Mouse (Mus musculus) monocyte, adult 5-6 weeks (primary cell): ENCODE measurements around the gene Arhgef17. TPM values are rescaled to one million over a fixed set of nuclear protein-coding genes. Genes with fewer than 3 reads are reported as not detected.

Experiments
- ATAC-seq: fragments of 153-309, 156-312 bp; replicated peaks from 2 replicates; pipeline ENCODE4 v1.8.0; 2017; ENCODE audit warnings: mild to moderate bottlenecking; ENCODE audit not compliant: low TSS enrichment, insufficient number of reproducible peaks, severe bottlenecking, poor library complexity, low FRiP score
- total RNA-seq: library from RNA; stranded (forward); fragments of 200-1000, 200-491, 200-594 nt; gene quantifications from 3 replicates; pipeline ENCODE4 v1.2.3, GENCODE M21; 2017

Gene Arhgef17
- total RNA-seq, 1 experiment from 2014 or later, result 0.29 TPM

DNA sequence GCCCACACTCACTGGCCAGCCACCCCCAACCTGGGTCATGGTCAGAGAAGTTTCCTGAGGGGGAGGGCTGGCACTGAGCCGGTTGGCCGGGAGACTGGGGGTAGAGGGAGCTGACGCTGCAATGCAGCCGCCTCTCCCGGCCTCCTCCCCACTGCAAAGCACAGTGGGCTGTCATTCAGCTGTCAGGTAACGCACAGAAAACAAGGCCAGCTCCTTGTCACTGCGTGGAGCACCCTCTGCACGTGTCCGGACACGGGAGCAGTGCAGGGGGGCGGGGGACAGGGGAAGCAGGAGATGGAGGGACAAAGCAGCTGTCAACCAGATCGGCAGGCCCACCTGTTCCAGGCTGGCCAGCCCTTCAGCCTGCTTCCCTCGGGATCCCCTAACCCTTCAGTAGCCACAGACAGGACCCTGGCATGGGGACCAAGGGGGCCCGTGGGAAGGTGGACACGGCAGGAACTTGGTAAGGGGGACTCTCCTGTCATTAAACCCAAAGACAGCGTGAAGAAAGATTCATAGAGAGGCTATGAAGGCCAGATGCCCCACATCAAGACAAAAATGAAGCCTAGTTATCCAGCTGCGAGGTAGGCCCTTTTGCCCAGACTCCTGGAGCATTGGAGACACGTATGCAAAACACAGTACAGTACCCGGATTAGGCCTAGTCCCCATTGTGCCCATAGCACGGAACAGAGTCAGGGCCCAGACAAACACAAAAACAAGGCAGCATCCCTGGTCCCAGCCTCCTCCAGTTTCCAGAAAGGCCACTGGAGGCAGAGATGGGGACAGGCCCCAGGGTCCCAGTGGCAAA, 38.5 kb downstream of the Arhgef17 start:
- ATAC-seq, result no peak

DNA sequence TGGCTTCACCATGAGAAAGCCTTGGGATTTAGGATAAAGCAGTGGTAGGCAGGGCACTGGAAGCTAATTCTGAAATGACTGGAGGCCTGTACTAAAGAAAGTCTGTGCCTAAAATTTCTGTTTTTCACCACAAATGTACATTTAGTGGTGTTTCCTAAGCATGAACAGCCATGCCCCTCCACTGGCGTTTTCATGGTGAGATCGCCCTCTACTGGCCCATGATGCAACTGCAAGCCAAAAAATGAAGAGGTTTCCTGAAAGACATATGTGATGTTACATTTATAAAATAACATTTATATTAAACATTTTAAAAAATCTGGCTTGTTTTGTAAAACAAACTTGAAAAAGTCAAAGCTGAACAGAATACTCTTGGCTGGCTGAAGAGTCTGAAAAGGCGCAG, 45.4 kb downstream of the Arhgef17 start:
- no peak for ATAC-seq

DNA sequence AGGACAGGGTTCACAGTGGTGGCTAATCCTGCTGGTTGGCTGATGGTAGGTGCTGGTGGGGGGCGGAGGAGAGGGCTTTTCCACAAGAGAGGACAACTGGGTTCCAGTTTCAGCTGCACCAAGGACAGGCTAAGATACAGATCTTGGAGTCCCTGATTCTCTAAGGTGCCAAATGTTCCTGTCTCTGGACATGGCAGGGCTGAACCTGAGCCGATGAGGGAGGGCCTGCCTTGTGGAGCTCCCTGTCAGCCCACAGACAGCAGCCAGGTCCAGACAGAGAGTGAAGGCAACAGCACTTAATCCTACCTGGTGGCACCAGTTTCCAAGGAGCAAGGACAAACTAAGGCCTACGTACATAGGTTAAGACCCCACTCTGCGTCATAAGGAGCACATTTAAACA, 47.4 kb downstream of the Arhgef17 start:
- no peak for ATAC-seq

DNA sequence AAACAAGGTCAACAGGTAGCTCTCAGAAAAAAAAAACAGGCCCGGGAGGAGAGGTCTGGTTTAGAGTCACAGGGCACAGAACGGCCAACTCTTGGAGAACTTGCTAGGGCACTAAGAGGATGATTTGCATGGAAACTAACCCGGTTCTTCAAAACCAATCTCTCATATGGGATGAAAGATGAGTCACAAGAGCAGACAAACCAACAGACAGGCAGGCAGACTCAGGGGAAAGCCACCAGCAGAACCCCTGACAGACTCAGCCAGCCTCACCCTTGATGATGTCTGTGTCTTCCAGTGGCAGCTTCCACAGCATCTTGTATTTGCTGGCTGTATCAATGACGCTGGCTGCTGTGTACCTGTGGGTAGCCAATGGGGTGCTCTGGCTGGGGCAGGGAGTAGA, 50.0 kb downstream of the Arhgef17 start:
- ATAC-seq, result no peak

DNA sequence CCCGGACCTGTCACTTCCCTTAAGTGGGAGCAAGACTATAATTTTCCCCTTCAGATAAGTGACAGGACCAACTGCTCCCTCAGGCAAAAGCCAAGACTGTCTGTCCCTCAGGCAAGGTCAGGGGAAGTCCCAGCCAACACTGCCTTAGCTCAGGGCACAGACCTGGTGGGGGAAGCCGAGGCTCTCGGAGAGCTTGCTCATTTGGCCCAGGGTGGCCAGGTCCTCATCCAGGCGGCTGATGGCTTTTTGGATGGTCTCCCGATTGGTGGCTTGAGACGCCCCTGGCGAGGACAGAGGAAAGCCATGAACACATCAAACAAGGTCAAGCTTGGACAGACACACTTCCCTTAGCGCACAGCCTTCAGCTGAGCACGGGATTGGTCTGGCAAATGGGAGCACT, 50.4 kb downstream of the Arhgef17 start:
- no peak for ATAC-seq

DNA sequence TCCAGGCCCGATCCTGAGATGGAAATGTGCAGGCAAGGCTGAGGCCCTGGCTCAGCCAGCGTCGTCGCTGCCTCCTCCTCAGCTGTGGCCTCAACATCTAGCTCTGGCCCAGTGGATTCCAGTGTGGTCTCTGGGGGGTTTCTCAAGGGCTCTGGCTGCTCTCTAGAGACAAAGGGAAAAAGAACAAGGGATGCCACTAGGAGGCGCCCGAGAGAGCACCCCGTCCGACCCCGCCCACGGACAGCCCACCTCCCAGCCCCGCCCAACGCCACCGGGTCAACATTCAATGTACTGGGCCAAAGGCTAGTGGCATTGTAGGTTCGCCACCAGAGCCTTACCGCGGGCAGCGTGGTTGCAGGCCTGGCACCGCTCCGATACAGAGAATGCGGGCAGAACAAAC, 52.3 kb downstream of the Arhgef17 start:
- peak; percentile 51; the same call in 1 of the 2 replicates for ATAC-seq

DNA sequence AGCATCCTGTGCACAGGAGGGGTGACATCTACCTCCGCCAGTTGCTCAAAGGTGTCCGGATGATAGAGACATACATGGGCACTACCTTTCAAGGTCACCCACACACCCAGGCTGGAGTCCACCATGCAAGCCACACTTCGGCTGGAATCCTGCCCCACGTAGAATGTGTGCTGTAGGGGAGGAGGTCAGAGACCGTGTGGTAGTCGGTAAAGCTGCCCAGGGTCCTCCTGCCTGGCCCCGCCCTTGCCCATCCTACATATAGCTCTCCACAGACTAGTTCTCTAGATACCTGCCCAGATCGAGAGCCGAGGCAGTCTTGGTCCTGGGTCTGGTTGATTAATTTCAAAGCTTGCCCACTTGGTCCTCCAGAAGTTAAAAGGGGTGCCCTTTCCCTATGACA, 55.1 kb downstream of the Arhgef17 start:
- ATAC-seq, result no peak

DNA sequence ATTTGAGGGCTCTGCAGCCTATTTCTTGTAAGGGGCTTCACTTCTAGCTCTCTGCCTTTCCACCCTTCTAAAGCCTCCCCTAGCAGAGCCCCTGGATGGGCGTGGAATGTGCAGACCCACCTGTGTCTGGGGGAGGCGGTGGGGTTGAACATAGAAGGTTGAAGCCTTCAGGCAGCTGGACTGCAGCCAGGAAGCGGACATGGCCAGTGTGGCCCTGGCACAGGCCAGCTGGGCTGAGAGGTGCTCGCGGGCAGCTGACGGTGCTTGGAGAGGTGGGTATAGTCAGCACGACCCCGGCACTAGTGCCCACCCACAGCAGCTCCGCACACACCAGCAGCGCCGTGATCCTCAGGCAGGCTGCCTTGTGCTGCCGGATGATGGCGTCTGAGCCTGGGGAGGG, 55.6 kb downstream of the Arhgef17 start:
- no peak for ATAC-seq

DNA sequence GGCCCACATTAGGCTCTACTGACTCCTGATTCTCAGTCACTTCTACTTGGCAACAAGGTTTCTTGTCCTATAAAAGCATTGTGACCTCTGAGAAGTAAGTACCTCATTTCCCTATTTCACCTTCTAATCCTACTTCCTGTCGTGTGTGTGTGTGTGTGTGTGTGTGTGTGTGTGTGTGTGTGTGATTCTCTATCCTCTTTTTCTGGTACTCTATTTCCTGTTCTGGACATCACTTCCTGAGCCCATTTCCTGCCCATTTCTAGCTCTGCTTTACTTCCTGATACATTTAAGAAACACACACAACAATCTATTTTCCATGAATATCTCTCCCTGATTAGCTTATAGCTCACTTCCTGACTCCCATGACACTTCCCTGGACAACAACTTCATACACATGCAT, 56.1 kb downstream of the Arhgef17 start:
- ATAC-seq, result no peak

DNA sequence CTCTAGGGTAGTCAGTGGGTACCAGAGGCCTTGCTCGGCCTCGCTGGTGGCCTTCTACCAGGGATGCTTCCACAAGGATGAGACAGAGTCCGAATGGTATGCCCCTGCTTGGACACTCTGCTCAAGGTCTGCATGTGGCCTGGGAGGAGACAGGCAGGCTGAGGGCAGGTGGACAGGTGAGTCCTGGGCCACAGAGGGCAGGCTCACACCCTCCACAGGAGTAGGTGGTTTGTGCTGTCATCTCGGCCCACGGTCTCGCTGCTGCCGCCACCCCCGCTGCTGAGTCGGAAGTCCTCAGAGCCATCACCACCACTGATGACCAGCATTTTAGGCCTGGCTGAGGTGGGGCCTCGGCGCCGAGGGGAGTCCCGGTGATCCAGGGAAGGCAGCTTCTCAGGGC, 58.7 kb downstream of the Arhgef17 start:
- no peak for ATAC-seq

DNA sequence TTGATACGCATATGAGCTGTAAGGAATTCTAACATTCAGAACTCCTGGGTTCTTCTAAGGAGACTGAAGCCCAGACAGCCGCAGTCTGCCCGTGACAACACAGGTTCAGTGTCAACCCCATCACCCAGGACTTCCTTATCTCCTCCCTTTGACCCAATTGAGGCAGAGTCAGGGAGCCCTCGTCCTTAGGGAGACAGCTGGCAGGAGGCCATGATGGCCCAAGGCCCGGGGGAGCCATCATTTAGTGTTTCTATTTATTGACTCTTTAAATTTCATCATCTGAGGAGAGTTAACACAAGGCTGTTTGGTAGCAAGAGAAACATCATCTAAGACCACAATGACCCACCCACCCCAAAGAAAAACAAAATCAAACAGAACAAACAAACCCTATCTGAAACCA, 60.0 kb downstream of the Arhgef17 start:
- ATAC-seq, result no peak

DNA sequence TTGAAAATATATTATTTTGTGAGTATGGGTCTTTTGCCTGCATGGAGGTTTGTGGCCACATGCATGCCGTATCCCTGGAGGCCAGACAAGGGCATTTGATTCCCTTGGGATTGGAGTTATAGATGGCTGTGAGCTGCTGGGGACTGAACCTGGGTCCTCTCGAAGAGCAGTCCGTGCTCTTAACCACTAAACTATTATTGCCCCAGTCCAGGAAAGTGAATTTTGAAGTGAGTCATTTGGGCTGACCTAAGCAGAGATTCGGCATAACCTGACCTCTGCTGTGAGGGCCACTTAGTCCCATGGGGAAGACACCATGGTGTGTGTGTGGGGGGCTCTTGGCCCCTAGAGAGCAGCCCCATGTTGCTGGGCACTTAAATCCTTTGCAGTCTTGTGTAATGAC, 60.6 kb downstream of the Arhgef17 start:
- ATAC-seq, result no peak

DNA sequence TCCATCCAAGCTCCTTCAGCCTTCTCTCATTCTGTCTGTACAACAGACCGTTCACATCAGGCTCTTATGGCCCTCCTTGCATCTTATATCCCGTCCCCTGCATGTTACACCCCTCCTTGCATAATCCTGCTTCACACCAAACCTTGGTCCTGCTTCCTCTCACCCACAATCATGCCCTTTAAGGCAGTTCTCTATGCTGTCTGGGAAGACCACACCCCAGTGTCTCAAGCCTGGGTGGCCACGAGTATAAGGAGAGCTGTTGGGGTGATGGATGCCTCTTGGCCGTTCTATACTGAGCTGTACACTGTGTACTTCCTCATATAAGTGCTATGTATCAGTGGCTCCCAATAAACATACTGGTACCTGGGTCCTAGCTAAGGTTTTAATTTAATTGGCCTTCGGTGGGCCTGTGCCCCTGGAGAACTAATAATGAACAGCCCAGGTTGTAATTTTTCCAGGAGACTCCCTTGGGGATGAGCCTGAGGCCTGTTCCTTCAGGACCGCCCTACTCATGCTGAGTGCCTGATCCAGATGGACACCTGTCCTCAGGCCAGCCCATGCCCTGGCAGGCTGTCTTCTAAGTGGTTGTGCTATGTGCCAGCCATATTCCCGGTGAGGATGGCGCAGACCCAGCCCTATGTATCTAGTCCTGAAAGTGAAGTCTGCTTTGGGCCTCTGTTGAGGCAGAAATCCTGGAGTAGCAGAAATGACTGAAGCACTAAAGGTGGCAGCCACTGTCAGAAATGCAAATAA, 61.9 kb downstream of the Arhgef17 start:
- peak; percentile 76 for ATAC-seq

DNA sequence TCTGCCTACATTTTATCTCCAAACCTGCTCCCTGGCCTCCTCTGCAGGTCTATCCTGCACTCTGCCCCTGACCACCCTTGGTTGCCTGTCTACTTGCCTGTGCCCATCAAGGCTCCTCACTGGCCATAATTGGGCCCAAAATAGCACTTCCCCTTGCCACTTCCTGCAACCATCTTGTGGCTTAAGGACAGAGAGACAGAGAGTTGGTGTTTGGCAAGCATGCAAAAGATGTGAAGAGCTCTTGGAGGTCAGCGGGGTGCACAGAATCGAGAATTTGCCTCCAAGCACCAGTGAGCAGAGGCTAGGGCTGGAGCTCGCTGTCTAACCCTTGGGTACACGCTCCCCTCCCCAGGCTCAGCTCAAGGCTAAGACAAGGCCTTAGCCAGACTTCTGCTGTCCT, 63.4 kb downstream of the Arhgef17 start:
- peak; percentile 70 for ATAC-seq

DNA sequence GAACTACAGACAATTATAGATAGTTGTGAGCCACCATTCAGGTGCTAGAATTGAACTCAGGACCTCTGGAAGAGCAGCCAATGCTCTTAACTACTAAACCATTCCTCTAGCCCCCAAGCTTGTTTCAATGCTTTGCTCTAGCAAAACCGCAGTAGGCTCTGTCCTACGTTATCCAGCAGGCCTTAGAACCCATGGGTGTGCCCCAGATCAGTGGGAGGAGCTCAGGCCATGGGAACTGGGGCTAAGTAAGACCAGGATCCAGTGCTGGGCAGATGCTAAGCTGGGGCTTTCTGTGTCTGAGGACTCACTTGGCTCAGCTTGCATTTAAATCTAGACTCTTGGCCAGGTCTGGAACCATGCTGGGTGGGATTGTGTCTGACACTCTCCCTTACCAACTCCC, 64.3 kb downstream of the Arhgef17 start:
- no peak for ATAC-seq

DNA sequence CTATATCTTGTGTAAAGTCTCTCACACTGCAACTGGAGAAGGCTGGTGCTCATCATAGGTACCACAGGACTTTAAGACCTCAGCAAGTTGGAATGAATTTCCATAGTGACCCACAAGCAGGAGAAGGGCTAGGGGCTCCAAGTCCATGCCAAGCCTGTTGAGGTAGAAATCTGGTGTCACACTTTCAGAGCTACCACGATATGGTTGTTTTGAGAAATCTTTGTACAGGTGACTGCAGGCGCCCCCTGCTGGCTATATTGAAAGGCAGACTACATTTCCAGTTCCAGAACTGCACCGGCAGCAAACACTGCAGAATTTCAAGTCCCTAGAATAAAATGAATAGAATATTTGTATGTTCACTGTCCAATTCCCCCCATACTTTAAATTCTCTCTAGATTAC, 65.2 kb downstream of the Arhgef17 start:
- ATAC-seq, result no peak

DNA sequence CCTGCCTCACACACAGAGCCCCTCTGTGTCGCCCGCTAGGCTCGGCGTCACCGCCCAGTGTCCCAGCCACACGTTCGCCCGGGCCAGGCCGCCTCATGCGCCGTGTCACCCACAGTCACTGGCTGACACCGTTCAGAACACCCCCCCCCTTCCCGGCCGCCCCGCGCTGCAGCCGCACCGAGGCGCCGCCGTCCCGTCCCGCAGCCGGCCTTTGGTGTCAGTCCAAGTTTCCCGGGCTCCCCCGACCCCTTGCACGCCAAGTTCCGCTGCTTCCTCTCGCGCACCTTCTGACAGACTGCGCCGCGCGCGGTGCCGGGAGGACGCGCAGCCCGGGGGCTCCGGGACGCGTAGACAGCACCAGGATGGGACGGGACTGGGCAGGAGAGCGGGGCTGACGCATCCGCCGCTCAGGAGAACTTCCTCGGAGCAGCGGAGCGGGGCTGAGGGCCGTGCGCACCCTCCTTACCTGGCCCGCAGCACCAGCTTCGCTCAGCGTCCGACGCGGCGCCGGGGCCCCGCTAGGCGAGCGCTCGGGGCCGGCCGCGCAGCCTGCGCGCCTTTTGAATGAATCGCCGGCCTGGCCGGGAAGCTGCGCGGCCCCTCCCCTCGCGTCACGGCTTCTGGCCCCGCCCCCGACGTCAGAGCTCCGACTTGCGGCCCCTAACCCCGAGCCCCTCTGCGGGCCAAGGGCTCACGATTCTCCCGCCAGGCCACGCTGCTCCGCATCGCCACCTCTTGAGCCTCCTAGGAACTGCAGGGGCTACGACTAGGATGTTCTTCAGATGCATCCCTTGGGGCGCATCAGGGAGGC, 68.9 kb downstream of the Arhgef17 start, which contains the start of gene Relt:
Relt (minus strand) TSS at position 619 of the 811 bp plus-strand sequence.
- peak; percentile 91 for ATAC-seq

DNA sequence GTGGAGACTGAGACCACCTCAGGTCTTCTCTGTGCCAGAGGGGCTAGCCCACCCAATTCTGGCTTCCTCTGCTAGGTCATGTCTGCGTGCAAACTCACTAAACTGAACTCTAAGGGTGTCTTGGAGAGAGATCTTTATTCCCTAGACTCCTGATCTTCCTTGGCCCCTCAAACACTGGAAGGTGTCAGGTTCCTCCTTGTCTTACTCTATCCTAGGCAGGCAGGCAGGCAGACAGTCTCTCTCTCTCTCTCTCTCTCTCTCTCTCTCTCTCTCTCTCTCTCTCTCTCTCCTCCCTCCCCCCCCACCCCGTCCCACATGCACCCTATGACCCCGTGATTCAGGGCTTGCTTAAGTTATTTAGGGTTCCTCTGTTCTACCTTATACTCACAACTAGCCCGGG, 69.6 kb downstream of the Arhgef17 start:
- ATAC-seq, result no peak

DNA sequence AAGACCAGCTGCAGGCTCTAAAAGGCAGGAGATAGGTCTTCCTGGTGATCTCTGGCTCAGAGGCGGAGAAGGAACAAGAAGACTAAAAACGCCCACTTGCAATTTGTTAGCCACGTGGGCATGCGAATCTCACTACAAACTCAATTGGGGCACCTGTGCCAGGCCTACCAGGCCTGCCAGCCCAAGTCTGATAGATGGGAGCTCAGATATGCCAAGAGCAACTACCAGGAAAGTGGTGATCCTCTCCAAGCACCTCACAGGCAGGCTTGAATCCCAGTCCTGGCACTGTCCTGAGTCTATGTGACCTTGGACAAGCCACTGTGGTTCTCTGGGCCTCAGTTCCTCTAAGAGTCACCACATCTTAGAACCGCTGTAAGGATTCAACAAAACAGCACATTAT, 70.7 kb downstream of the Arhgef17 start:
- no peak for ATAC-seq
